Mouse (Mus musculus): ENCODE data around the gene Itga4. TPM values are rescaled to one million over a fixed set of nuclear protein-coding genes. Genes with fewer than 3 reads are reported as not detected.

The Itga4 gene
- 2.6 and 2.8 TPM in 2 replicates for polyA plus RNA-seq (2015; fragmentation: Nextera tagmentation; extraction: Ambion mirVana)

- Histone ChIP-seq H3K27ac (ENCODE audit: low read depth, low read length) (peak within 1 kb of the TSS; percentile 42; the same call in 1 of the 2 replicates), H3K4me1 (ENCODE audit: control insufficient read depth, insufficient read depth, low read depth, low read length) (peaks cover 8% of the 10 kb centered on the region; the same call in 1 of the 2 replicates), H3K4me3 (ENCODE audit: low read length) (peak within 1 kb of the TSS; percentile 55), H3K27me3 (replicated peaks; ENCODE audit: control insufficient read depth, insufficient read depth, low read length) (no peaks in the 10 kb centered on the region), H3K9ac (ENCODE audit: low read depth, low read length) (peak within 1 kb of the TSS; percentile 68), H3K9me3 (ENCODE audit: control insufficient read depth, low read length) (no peaks in the 10 kb centered on the region), H3K4me2 (ENCODE audit: low read length) (peak within 1 kb of the TSS; percentile 92), H3K36me3 (ENCODE audit: control insufficient read depth, insufficient read depth, low read length) (no peaks in the 10 kb centered on the region)
- 1% methylated on average over 41 of the region's 41 CpGs for WGBS
- ATAC-seq: peak; percentile 90
These were observed at the start of gene Itga4 for GRCm38 (mm10) chr2:79255192-79256000. Gene Itga4, plus strand, starts transcription at chr2:79255426.

GRCm38 (mm10) chr2:79206191-79206755 lies 49.0 kb upstream of the Itga4 start:
- Histone ChIP-seq H3K4me1 (ENCODE audit: control insufficient read depth, insufficient read depth, low read depth, low read length) (no peaks in the 10 kb centered on the region), H3K4me2 (ENCODE audit: low read length) (no peak overlapping the region), H3K27ac (ENCODE audit: low read depth, low read length) (no peak overlapping the region), H3K36me3 (ENCODE audit: control insufficient read depth, insufficient read depth, low read length) (no peaks in the 10 kb centered on the region), H3K4me3 (ENCODE audit: low read length) (no peak overlapping the region), H3K9ac (ENCODE audit: low read depth, low read length) (no peak overlapping the region), H3K27me3 (replicated peaks; ENCODE audit: control insufficient read depth, insufficient read depth, low read length) (no peaks in the 10 kb centered on the region), H3K9me3 (ENCODE audit: control insufficient read depth, low read length) (no peaks in the 10 kb centered on the region)
- WGBS: 78% methylated on average over 4 of the region's 4 CpGs
- no peak for ATAC-seq

- Histone ChIP-seq H3K4me3 (ENCODE audit: low read length) (no peak overlapping the region), H3K9me3 (ENCODE audit: control insufficient read depth, low read length) (no peaks in the 10 kb centered on the region), H3K27me3 (replicated peaks; ENCODE audit: control insufficient read depth, insufficient read depth, low read length) (no peaks in the 10 kb centered on the region), H3K4me1 (ENCODE audit: control insufficient read depth, insufficient read depth, low read depth, low read length) (no peaks in the 10 kb centered on the region), H3K4me2 (ENCODE audit: low read length) (no peak overlapping the region), H3K9ac (ENCODE audit: low read depth, low read length) (no peak overlapping the region), H3K36me3 (ENCODE audit: control insufficient read depth, insufficient read depth, low read length) (no peaks in the 10 kb centered on the region), H3K27ac (ENCODE audit: low read depth, low read length) (no peak overlapping the region)
- ATAC-seq: no peak
These were observed 40.2 kb upstream of the Itga4 start for GRCm38 (mm10) chr2:79214982-79215381.

- Histone ChIP-seq H3K9me3 (ENCODE audit: control insufficient read depth, low read length) (no peaks in the 10 kb centered on the region), H3K27ac (ENCODE audit: low read depth, low read length) (no peak overlapping the region), H3K27me3 (replicated peaks; ENCODE audit: control insufficient read depth, insufficient read depth, low read length) (no peaks in the 10 kb centered on the region), H3K4me1 (ENCODE audit: control insufficient read depth, insufficient read depth, low read depth, low read length) (no peaks in the 10 kb centered on the region), H3K9ac (ENCODE audit: low read depth, low read length) (no peak overlapping the region), H3K36me3 (ENCODE audit: control insufficient read depth, insufficient read depth, low read length) (no peaks in the 10 kb centered on the region), H3K4me3 (ENCODE audit: low read length) (no peak overlapping the region), H3K4me2 (ENCODE audit: low read length) (no peak overlapping the region)
- WGBS: 67% methylated on average over 3 of the region's 3 CpGs
- no peak for ATAC-seq
These were observed 39.7 kb upstream of the Itga4 start for GRCm38 (mm10) chr2:79215479-79215878.

GRCm38 (mm10) chr2:79224714-79225426 lies 30.4 kb upstream of the Itga4 start:
- H3K27me3 ChIP-seq (replicated peaks; ENCODE audit: control insufficient read depth, insufficient read depth, low read length): no peaks in the 10 kb centered on the region
- 71% methylated on average over 3 of the region's 3 CpGs for WGBS
- no peaks in the 10 kb centered on the region for H3K36me3 ChIP-seq (ENCODE audit: control insufficient read depth, insufficient read depth, low read length)
- ATAC-seq: no peak
- no peak overlapping the region for H3K4me3 ChIP-seq (ENCODE audit: low read length)
- no peak overlapping the region for H3K4me2 ChIP-seq (ENCODE audit: low read length)
- no peaks in the 10 kb centered on the region for H3K4me1 ChIP-seq (ENCODE audit: control insufficient read depth, insufficient read depth, low read depth, low read length)
- no peak overlapping the region for H3K9ac ChIP-seq (ENCODE audit: low read depth, low read length)
- H3K9me3 ChIP-seq (ENCODE audit: control insufficient read depth, low read length): no peaks in the 10 kb centered on the region
- no peak overlapping the region for H3K27ac ChIP-seq (ENCODE audit: low read depth, low read length)

- no peak overlapping the region for H3K4me2 ChIP-seq (ENCODE audit: low read length)
- no peaks in the 10 kb centered on the region for H3K4me1 ChIP-seq (ENCODE audit: control insufficient read depth, insufficient read depth, low read depth, low read length)
- H3K9me3 ChIP-seq (ENCODE audit: control insufficient read depth, low read length): no peaks in the 10 kb centered on the region
- no peaks in the 10 kb centered on the region for H3K27me3 ChIP-seq (replicated peaks; ENCODE audit: control insufficient read depth, insufficient read depth, low read length)
- ATAC-seq: no peak
- WGBS: 87% methylated on average over 4 of the region's 4 CpGs
- no peak overlapping the region for H3K27ac ChIP-seq (ENCODE audit: low read depth, low read length)
- no peaks in the 10 kb centered on the region for H3K36me3 ChIP-seq (ENCODE audit: control insufficient read depth, insufficient read depth, low read length)
- H3K4me3 ChIP-seq (ENCODE audit: low read length): no peak overlapping the region
- H3K9ac ChIP-seq (ENCODE audit: low read depth, low read length): no peak overlapping the region
These were observed 27.4 kb upstream of the Itga4 start for GRCm38 (mm10) chr2:79227805-79228241.

- no peak overlapping the region for H3K4me3 ChIP-seq (ENCODE audit: low read length)
- no peak; the same call in 1 of the 2 replicates for ATAC-seq
- 81% methylated on average over 4 of the region's 4 CpGs for WGBS
These were observed 23.9 kb upstream of the Itga4 start for GRCm38 (mm10) chr2:79231056-79231949.

GRCm38 (mm10) chr2:79235767-79236487 lies 19.3 kb upstream of the Itga4 start:
- H3K4me1 ChIP-seq (ENCODE audit: control insufficient read depth, insufficient read depth, low read depth, low read length): no peaks in the 10 kb centered on the region
- no peaks in the 10 kb centered on the region for H3K36me3 ChIP-seq (ENCODE audit: control insufficient read depth, insufficient read depth, low read length)
- H3K27me3 ChIP-seq (replicated peaks; ENCODE audit: control insufficient read depth, insufficient read depth, low read length): no peaks in the 10 kb centered on the region
- WGBS: 91% methylated on average over 8 of the region's 8 CpGs
- H3K27ac ChIP-seq (ENCODE audit: low read depth, low read length): no peak overlapping the region
- no peaks in the 10 kb centered on the region for H3K9me3 ChIP-seq (ENCODE audit: control insufficient read depth, low read length)
- no peak overlapping the region for H3K4me3 ChIP-seq (ENCODE audit: low read length)
- no peak for ATAC-seq
- H3K9ac ChIP-seq (ENCODE audit: low read depth, low read length): no peak overlapping the region
- H3K4me2 ChIP-seq (ENCODE audit: low read length): no peak overlapping the region

More at GRCm38 (mm10) chr2:79231056-79231949, 23.9 kb upstream of the Itga4 start:
- Histone ChIP-seq H3K4me2 (ENCODE audit: low read length) (no peak overlapping the region), H3K27me3 (replicated peaks; ENCODE audit: control insufficient read depth, insufficient read depth, low read length) (no peaks in the 10 kb centered on the region), H3K36me3 (ENCODE audit: control insufficient read depth, insufficient read depth, low read length) (no peaks in the 10 kb centered on the region), H3K4me1 (ENCODE audit: control insufficient read depth, insufficient read depth, low read depth, low read length) (no peaks in the 10 kb centered on the region), H3K9me3 (ENCODE audit: control insufficient read depth, low read length) (no peaks in the 10 kb centered on the region), H3K9ac (ENCODE audit: low read depth, low read length) (no peak overlapping the region), H3K27ac (ENCODE audit: low read depth, low read length) (no peak overlapping the region)
